Mouse (Mus musculus): Measurements from ENCODE around the gene Rack1.
"Not testable (repeated sequence)": the region's sequence is repeated elsewhere in the genome, so short reads cannot be mapped to it uniquely, and the experiment has no call there.

The Rack1 gene

GRCm38 (mm10) chr11:48799921-48800701 is at the start of gene Rack1:
Gene Rack1, plus strand, starts transcription at chr11:48800332.
- peak; percentile 91 for DNase-seq (ENCODE audit: extremely low read depth, low read depth)

DNA sequence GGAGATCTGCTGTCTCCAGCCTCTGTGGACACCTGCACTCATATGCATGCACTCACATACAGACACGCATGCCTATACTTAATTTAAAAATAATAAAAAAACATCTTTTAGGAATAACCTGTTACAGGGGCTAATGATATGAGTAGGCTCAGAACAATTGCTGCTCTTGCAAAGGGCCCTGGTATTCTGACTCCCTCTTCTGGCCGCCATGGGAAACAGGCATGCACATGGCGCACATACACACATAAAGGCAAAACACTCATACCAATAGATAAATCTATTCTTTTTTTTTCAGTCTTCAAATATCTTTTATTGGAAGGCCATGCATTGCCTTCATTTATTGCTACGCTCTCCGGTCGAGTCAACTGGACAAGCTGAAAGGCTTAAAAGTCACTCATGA is 49.7 kb upstream of the Rack1 start:
- no peak for DNase-seq (ENCODE audit: extremely low read depth, low read depth)

DNA sequence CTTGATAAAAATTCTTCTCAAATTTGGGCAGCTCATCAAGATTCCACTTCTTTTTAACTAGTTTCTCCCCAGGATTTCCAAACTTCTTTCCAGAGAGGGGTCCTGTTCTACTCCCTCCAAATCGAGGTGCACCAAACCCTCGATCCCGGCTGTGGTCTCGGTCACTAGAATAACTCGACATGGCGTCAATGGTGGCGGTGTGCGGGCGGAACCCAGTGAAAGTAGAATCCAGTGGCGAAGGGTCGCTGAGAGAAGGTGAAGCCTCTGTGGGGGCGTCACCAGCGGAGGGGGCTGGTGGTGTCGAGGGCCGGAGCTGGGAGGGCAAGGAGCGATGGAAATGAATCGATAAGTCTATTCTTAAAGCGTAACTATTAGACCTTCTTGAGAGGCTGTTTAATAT is 46.6 kb upstream of the Rack1 start:
- not testable (repeated sequence) for DNase-seq (ENCODE audit: extremely low read depth, low read depth)

DNA sequence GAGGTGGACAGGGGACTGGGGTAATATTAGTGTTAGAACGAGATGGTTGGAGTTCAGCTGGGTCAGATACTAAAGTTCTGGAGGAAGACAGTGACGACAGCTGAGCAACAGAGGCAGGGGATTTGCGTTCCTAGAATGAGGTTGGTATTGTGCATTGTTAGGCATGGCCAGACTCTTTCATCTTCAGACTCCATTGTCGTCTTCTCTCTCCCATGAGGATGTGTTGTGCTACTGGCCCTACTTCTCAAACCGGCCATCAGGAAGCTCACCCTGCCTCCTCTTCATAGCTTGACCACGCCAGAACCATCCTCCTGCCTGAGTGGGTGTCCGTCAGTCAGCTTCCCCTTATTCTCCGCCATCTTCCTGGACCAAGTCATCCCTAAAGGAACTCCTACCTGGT is 41.1 kb upstream of the Rack1 start:
- DNase-seq (ENCODE audit: extremely low read depth, low read depth), result no peak

GRCm38 (mm10) chr11:48764119-48764518 is 36.0 kb upstream of the Rack1 start:
- DNase-seq (ENCODE audit: extremely low read depth, low read depth), result no peak

DNA sequence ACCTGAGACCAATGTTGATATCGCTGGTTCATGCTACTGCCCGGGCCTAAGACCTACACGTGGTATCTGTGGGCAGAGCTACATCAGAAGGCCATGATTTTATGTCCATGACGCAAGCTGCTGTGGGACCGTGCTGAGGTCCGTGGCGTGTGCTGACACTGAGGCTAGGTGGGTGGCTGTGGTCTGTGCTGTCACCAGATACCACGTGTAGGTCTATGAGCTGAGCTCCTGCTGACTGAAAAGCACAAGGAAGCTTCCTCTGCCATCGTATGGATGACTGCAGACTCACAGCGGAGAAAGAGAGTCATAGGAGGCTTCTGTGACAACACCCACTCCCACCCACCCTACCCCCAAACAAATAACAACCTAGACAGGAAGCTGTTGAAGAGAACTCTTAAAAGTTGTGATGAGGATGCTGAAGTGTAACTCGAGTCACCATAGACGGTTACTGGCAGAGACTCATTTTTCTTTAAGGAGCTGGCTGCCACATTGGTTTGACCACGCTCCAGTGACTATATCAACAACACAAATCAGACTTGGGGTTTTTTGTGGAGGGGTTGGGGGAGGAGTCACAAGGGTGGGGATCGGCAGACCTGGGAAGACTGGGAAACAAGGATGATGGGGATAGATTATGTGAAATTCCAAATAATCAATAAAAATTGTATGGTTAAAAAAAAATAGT is 32.8 kb upstream of the Rack1 start:
- DNase-seq (ENCODE audit: extremely low read depth, low read depth), result no peak

DNA sequence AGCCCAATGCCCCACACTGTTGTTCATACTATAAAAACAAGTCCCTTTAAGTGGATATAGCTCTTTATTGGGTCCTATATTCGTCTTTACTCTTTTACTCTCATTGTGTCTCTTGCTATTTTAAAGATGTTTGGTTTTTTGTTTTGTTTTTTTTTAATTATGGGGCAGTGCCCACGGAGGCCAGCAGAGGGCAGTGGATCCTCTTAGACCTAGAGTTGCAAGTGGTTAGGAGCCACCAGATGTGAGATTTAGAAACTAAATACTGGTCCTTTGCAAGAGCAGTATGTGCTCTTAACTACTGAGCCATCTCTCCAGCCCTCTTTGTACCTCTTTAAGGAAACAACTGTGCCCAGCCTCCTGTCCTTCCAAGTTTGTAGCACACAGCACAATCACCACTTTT is 28.4 kb upstream of the Rack1 start:
- DNase-seq (ENCODE audit: extremely low read depth, low read depth), result no peak

DNA sequence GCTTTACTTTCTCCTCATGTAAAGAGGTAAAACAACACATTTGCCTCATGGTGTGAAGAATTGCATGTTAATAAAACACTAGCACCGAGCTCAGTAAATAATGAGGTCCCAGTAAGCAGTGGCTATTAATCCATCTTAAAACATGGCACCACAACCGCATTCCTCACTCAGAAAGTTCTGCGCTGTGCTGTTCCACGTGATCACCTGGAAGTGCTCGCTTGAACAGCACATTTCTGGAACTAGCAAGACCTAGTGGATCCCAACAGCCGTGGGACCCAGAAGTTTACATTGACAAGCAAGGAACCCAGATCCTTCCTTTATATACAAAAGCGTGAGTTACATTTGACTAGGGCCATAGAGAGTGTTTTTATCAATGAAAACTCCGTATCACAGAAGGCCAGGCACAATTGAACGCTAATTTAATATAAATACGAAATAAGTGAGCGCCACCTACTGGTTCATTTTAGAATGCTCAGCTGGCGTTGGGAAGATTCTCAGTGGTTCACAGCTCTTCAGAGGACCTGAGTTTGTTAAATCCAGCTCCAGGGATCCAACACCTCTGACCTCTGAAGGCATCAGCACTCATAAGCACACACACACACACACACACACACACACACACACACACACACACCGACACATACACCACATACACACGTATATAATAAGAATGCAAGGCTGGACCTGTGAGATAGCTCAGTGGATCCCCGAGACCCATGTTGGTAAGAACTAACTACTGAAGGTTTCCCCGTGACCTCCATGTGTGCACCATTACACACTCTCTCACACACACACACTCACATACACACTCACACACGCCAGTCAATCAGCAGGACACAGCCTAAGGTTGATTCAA is 25.5 kb upstream of the Rack1 start:
- peak; percentile 66 for DNase-seq (ENCODE audit: extremely low read depth, low read depth)

DNA sequence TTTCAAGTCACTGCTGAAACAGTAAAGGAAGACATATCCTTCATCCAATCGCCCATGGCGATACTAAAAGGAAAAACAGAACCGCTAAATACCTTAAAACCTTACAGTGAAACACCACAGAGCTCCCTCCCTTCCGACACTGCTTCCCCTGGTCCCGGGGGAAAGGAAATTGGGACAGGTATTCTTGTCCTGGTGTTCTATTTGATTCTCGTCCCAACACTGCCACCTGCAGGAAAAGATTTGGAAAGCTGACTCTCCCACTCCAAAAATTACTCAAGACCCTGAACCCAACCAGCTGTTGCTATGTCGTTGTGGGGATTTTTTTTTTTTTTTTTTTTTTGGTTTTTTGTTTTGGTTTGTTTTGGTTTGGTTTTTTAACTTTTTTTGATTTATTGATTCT is 24.6 kb upstream of the Rack1 start:
- DNase-seq (ENCODE audit: extremely low read depth, low read depth), result peak; percentile 71

DNA sequence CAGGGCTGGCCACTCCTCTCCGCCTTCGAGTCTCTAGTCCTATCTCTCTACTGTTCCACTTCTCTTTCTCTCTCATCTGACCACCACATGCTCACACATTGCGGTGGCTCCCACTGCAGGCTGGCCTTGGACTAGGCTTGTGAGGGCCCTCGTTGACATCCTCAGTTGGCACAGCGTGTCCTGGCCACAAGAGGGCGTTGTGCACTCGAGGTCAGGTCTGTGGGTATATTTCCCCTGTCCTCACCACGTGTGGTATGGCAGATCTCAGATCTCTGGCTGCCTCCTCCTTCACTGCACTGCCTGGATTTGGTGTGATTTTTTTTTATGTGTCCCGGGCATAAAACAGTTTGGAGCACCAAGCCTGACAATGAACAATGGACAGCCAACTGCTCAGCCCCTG is 23.5 kb upstream of the Rack1 start:
- peak; percentile 57 for DNase-seq (ENCODE audit: extremely low read depth, low read depth)

GRCm38 (mm10) chr11:48777303-48777702 is 22.8 kb upstream of the Rack1 start:
- no peak for DNase-seq (ENCODE audit: extremely low read depth, low read depth)

DNA sequence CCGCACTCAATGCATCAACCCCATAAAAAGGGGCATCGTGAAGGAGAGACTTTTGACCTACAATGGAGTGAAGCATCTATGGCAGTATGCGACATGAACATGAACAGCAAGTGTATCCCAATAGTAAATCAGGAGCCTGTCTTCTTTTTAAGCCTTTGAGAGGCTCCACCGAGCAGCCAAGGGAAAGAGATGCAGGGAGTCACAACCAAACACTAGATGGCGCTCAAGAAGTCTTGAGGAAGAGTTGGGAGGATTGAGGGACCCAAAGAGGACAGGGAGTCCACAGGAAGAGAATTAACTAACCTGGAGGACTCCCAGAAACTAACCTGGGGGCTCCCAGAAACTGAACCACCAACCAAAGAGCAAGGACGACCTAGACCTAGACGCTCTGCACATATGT is 20.7 kb upstream of the Rack1 start:
- peak; percentile 66 for DNase-seq (ENCODE audit: extremely low read depth, low read depth)

DNA sequence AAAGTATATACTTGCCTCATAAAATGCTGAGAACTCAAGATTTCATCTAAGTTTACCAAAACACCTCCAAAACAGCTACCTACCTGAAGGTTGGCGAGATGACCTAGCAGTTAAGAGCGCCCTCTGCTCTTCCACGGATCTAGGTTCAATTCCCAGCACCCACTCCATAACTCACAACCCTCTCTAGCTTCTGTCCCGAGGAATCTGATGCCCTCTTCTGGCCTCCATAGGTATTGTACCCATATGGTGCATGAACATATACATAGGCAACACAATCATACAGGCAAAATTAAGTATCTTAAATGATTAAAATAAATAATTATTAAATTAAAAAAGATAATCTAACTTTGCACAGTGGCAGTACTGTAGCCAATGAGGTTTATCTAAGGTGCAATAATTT is 17.9 kb upstream of the Rack1 start:
- no peak for DNase-seq (ENCODE audit: extremely low read depth, low read depth)

DNA sequence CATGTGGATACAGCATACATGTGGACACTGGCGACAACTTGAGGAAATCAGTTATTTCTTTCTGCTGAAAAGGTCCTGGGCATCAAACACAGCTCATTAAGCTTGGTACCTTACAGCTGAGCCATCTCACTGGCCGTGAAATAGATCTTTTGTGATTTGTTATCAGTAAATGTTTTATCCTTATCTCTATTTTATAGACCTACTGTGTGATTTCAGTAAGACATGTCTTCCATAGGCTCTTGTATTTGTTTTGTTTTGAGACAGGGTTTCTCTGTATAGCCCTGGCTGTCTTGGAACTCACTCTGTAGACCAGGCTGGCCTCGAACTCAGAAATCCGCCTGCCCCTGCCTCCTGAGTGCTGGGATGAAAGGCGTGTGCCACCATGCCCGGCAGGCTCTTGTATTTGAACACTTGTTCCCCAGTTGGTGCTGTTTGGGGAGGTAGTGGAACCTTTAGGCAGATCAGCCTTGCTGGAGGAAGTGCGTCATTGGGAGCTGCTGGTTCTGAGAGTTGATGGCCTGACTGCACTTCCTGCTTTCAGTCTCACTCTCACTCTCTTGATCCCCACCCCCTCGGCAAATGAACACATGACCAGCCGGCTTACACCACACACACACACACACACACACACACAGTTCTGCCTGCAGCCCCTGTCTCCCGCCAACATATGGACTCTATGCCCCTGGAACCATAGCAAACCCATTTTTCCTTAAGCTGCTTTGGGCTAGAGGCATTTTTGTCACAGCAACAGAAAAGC is 12.5 kb upstream of the Rack1 start:
- DNase-seq (ENCODE audit: extremely low read depth, low read depth), result peak; percentile 86

GRCm38 (mm10) chr11:48788311-48789089 is 11.6 kb upstream of the Rack1 start:
- peak; percentile 83 for DNase-seq (ENCODE audit: extremely low read depth, low read depth)

GRCm38 (mm10) chr11:48789215-48789614 is 10.9 kb upstream of the Rack1 start:
- DNase-seq (ENCODE audit: extremely low read depth, low read depth), result no peak

GRCm38 (mm10) chr11:48789973-48790823 is 9.9 kb upstream of the Rack1 start:
- peak; percentile 73 for DNase-seq (ENCODE audit: extremely low read depth, low read depth)

DNA sequence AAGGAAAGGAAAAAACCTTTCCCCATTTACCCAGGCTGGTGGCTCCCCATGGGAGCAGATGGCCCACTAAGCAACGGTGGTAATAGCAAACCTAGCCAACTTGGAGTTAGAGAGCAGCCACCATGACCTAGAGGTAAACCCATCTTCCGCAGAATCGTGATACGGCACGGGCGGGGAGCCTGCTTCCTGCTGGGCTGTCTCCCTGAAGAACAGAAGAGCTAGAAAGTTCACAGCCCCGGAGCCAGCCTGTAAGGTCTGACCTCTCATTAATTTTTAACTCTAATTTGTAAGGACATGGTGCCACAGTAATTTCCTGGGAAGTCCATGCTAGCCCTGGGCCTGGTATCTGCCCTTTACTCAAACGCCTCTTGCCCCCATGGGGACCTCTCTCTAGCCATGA is 9.2 kb upstream of the Rack1 start:
- DNase-seq (ENCODE audit: extremely low read depth, low read depth), result no peak

DNA sequence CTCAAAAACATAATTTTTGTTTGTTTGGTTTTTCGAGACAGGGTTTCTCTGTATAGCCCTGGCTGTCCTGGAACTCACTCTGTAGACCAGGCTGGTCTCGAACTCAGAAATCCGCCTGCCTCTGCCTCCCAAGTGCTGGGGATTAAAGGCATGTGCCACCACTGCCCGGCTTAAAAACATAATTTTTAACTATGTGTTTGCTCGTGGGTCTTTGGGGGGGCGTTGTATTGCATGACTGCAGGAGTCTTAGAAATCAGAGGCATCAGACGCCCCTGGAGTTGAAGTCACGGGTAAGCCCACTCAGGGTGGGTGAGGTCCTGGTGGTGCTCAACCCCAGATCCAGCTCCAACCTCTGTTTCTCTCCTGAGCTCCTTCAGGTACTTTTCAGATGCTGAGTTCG is 8.2 kb upstream of the Rack1 start:
- not testable (repeated sequence) for DNase-seq (ENCODE audit: extremely low read depth, low read depth)

GRCm38 (mm10) chr11:48793184-48793583 is 6.9 kb upstream of the Rack1 start:
- DNase-seq (ENCODE audit: extremely low read depth, low read depth), result no peak
